Mouse (Mus musculus) small intestine, adult 2 months (tissue): Measurements from ENCODE around the gene Col8a2. TPM values are rescaled to one million over a fixed set of nuclear protein-coding genes. Genes with fewer than 3 reads are reported as not detected.

Experiments
- H3K27ac ChIP-seq: fragments of 200-500 bp; 2 replicates; pipeline ENCODE4 v1.5.1; 2012; ENCODE audit warnings: low read depth, low read length, control low read depth, inconsistent platforms; ENCODE audit not compliant: insufficient read depth
- H3K27me3 ChIP-seq: fragments of 200-500 bp; 2 replicates; pipeline ENCODE4 v1.6.1; 2012; ENCODE audit warnings: mild to moderate bottlenecking, moderate library complexity, low read length, inconsistent platforms; ENCODE audit not compliant: control insufficient read depth, insufficient read depth
- H3K36me3 ChIP-seq: fragments of 200-500 bp; 2 replicates; pipeline ENCODE4 v1.6.1; 2012; ENCODE audit warnings: mild to moderate bottlenecking, low read length, control low read depth, inconsistent platforms; ENCODE audit not compliant: control insufficient read depth, insufficient read depth
- H3K4me1 ChIP-seq: fragments of 200-500 bp; 2 replicates; pipeline ENCODE4 v1.6.1; 2012; ENCODE audit warnings: low read length, inconsistent platforms, mixed read lengths; ENCODE audit not compliant: control insufficient read depth, insufficient read depth, insufficient read length
- H3K4me3 ChIP-seq: fragments of 200-500 bp; 2 replicates; pipeline ENCODE4 v1.5.1; 2012; ENCODE audit warnings: low read depth, mild to moderate bottlenecking, control low read depth, inconsistent platforms, low read length, moderate library complexity
- CTCF ChIP-seq: fragments of 200-500 bp; IDR thresholded peaks from 2 replicates; pipeline ENCODE4 v1.5.1; 2012; ENCODE audit warnings: low read depth, mild to moderate bottlenecking, control low read depth, inconsistent platforms, low read length, moderate library complexity, mixed read lengths; ENCODE audit not compliant: insufficient replicate concordance, insufficient read length; ENCODE audit errors: extremely low read depth
- POLR2A ChIP-seq: fragments of 200-500 bp; IDR thresholded peaks from 2 replicates; pipeline ENCODE4 v1.6.1; 2012; ENCODE audit warnings: low read depth, mild to moderate bottlenecking, control low read depth, inconsistent platforms, low read length, moderate library complexity
- WGBS: fragments of 180-500 bp; shearing (Covaris S2); methylation state at CpG from one replicate; pipeline ENCODE4 v1.1.7; 2018; 5-methylcytosine and 5-hydroxymethylcytosine counted together
- polyA plus RNA-seq: library from polyadenylated mRNA; depleted of rRNA; stranded (reverse); fragments of >200 nt; gene quantifications from 2 replicates; pipeline ENCODE4 v1.2.3, GENCODE M21; 2012

Gene Col8a2
- polyA plus RNA-seq, 1 experiment = 0.55 TPM

DNA sequence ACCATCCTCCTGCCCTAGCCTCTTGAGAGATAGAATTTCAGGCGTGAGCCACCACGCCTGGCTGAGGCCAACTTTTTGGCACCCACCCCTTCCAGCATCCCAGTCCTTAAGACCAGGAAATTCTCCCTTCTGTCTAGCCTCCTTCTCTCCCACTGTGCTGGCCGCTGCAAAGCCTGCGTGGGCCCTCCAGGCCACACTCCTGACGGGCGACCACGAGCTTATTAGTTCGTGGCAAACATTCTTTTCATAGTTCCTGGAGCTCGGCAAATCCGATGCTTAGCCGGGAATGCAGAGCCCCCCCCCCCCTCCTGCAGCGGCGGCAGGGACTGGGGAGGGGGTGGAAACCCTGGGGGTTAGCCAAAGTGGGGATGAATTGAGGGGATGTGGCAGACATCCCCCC, 4.6 kb downstream of the Col8a2 start:
- TF ChIP-seq POLR2A (no peak), CTCF (no peak)
- WGBS = 25% methylated on average over 13 of the region's 13 CpGs
- H3K4me1 ChIP-seq = peaks cover 3% of the 10 kb centered on the region; the same call in 1 of the 2 replicates
- H3K27ac ChIP-seq = no peak overlapping the region
- H3K27me3 ChIP-seq = peaks cover 23% of the 10 kb centered on the region
- no peaks in the 10 kb centered on the region for H3K36me3 ChIP-seq
- no peak overlapping the region for H3K4me3 ChIP-seq

DNA sequence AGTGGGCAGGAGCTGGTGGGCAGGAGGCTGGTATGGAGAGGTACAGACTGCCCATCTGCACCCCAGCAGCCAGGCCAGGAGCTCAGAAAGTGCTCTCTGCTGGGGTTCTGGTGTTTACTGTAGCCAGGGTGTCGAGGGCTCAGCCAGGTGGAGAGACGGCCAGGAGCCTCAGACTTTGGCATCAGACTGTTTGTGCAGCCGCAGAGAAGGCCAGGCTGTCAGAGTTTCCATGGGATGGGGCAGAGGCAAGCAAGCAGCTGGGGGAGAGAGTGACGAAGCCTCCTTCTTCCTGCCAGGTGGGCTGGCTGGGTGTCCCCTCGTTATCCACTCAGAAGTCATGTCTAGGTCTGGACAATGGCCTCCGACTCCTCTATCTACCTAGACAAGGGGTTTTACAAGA, 8.6 kb downstream of the Col8a2 start:
- Histone ChIP-seq H3K36me3 (no peaks in the 10 kb centered on the region), H3K27me3 (peaks cover 1% of the 10 kb centered on the region), H3K27ac (no peak overlapping the region), H3K4me3 (no peak overlapping the region), H3K4me1 (peaks cover 5% of the 10 kb centered on the region)
- 65% methylated on average over 6 of the region's 6 CpGs for WGBS
- no peak for TF ChIP-seq POLR2A
- TF ChIP-seq CTCF = no peak

DNA sequence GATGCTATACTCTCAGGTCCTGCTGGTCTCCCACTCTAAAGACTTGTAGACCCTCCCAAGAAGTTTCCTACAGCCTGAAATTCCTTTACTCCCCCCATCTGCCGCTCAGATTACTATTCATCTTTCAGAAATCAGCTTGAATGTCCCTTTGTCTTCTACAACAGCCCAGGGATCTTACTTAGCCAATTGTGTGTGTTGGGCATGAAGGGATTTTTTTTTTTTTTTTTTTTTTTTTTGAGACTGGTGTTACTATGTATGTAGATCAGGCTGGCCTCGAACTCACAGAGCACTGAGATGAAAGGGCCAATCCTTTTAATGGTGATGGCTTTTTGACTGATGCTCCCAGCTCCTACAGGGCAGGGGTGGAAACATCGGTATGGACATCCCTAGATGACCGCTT, 9.3 kb downstream of the Col8a2 start:
- Histone ChIP-seq H3K27me3 (peaks cover 9% of the 10 kb centered on the region), H3K27ac (no peak overlapping the region), H3K4me1 (peaks cover 10% of the 10 kb centered on the region), H3K4me3 (no peak overlapping the region), H3K36me3 (no peaks in the 10 kb centered on the region)
- TF ChIP-seq POLR2A (no peak), CTCF (no peak)
- WGBS = 66% methylated on average over 4 of the region's 4 CpGs

DNA sequence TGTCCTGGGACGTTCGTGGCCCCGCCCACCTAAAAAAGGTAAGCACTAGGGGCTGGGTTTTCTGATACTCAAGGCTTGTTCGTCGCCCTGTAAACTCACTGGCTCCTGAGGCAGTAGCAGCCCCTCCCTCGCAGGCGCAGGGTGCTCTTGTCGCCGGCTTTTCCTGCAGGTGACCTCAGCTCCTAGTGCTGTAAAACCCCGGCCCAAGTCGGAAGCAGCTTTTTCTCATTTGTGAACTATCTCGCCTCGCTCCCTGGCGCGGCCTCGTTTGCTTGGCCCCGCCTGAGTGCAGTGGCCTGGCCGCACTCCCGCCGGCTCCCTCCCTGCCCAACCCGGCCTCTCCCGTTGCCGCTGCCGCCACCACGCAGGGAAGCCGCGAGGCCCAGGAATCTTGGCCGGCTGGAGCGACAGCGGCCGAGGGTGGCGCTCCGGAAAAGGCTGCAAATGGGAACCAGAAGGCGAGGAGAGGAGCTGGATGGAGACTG, 10.1 kb downstream of the Col8a2 start:
- Histone ChIP-seq H3K27ac (no peak overlapping the region), H3K4me3 (peak overlapping the region; percentile 41), H3K27me3 (peaks cover 16% of the 10 kb centered on the region), H3K36me3 (no peaks in the 10 kb centered on the region), H3K4me1 (peaks cover 14% of the 10 kb centered on the region)
- under 1% methylated on average over 34 of the region's 34 CpGs for WGBS
- TF ChIP-seq POLR2A (no peak), CTCF (no peak)

DNA sequence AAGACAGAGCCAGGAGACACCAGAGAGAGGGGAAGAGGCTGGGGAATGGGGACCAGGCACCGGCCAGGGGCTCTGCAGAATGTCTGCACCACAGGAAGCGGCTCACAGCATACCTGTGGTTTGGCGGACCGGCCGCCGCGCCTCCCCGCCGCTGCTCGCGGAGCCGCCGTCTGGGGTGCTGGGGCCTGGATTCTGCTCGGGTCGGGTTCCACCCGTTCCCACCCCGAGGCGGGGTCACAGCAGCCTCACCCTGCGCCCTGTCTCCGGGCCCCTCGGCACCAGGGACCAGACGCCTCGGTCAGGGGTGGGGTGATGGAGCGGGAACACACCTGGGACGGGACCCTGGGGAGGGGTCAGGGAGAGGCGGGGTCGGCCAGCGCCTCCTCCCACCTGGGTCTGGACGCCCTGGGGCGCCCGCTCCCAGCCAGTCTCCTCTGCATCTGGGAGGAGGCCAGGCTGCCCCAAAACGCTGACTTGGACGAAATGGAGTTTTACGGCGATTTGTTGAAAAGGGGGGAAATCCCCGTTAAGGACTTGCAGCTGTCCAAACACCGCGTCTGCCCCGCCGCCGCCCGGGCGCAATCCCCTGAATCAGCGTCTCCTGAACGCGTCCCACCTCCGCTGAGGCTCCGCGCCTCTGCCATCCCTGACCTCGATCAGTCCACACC, 14.5 kb downstream of the Col8a2 start:
- TF ChIP-seq CTCF = no peak
- no peak for TF ChIP-seq POLR2A
- Histone ChIP-seq H3K36me3 (no peaks in the 10 kb centered on the region), H3K4me3 (peak overlapping the region; percentile 37), H3K4me1 (peaks cover 14% of the 10 kb centered on the region), H3K27me3 (peaks cover 24% of the 10 kb centered on the region), H3K27ac (no peak overlapping the region)
- under 1% methylated on average over 49 of the region's 50 CpGs for WGBS

DNA sequence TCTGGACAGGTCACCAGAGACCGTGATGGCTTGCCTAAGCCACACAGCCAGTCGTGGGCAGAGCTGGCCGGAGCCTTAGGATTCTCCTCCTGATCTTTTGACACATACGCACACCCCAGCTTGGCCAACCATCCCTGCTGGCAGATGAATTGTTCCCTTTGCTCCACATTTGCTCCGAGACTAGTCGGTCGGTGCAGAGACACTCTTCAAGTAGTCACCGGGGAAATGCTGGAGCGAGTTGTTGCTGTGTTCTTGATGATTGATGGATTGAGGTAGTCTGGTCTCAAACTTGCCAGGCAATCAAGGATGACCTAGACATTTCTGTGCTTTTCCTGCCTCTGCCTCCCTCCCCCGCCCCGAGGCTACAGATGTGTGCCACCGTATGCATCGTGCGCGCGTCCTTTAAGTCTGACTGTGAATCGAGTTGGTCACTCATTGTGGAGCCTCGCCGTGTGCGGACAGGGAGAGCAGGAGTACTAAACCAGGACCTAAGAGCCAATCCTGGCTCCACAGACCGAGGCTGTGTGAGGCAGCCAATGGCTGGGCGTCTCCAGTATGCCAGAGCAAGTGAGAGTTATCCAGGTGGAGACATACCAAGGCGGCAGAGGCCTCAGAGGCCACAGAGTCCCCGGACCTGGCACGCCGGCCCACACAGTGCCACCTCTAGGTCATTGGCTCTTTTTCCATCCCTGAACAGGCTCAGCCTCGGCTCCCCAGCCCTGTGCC, 15.2 kb downstream of the Col8a2 start:
- WGBS = 25% methylated on average over 27 of the region's 27 CpGs
- H3K27ac ChIP-seq = no peak overlapping the region
- peak overlapping the region; percentile 37 for H3K4me3 ChIP-seq
- H3K4me1 ChIP-seq = peaks cover 14% of the 10 kb centered on the region
- H3K27me3 ChIP-seq = peaks cover 26% of the 10 kb centered on the region
- no peaks in the 10 kb centered on the region for H3K36me3 ChIP-seq
- TF ChIP-seq POLR2A = no peak
- no peak for TF ChIP-seq CTCF

DNA sequence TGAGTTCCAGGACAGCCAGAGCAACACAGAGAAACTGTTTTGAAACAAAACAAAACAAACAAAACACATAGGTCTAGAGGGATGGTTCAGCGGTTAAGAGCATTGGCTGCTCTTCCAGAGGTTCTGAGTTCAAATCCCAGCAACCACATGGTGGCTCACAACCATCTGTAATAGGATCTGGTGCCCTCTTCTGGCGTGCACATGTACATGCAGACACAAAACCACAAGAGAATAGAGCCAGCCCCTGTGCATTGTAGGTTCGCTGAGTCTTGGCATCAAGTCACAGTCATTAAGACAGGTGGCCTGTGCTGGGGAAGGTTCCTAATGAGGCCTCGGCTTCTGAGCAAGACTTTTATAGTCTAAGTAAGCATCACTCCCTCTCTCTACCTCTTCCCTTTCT, 17.3 kb downstream of the Col8a2 start:
- TF ChIP-seq CTCF = peak; percentile 28; the same call in 1 of the 2 replicates
- TF ChIP-seq POLR2A = no peak
- no peaks in the 10 kb centered on the region for H3K36me3 ChIP-seq
- peaks cover 10% of the 10 kb centered on the region for H3K4me1 ChIP-seq
- peaks cover 26% of the 10 kb centered on the region for H3K27me3 ChIP-seq
- no peak overlapping the region for H3K4me3 ChIP-seq
- no peak overlapping the region for H3K27ac ChIP-seq
- WGBS = 58% methylated on average over 4 of the region's 4 CpGs
